ENCODE assay signal across 12 mouse cellular contexts in genomic region chr4:149247156-149247633, GRCm38 (mm10).
A peak's percentile ranks its signal among the peaks of the same experiment; 100 is the strongest.
DNase-seq lines count a peak whose midpoint lies in the region; ATAC-seq lines count a peak whose summit lies in the region.
"Had no signal": no experiment of that assay in that cellular context is flagged by ENCODE, and none has a peak within 500 bp of the region (broad histone marks: within the 10 kb centered on the region; RNA-seq: fewer than 3 reads in every experiment).

No protein-coding gene starts in this region.

- no peak overlapping the region for H3K4me2 ChIP-seq in forebrain, embryonic 15.5 days (replicated peaks)
- peak overlapping the region; percentile 19; the same call in 1 of the 2 replicates for H3K4me2 ChIP-seq in midbrain, embryonic 11.5 days
- H3K4me2 ChIP-seq in kidney, embryonic 15.5 days, result no peak overlapping the region
- H3K4me2 ChIP-seq: limb, embryonic 15.5 days had no signal

- WGBS in forebrain, embryonic 15.5 days, result 9% methylated on average over 8 of the region's 8 CpGs
- 39% methylated on average over 8 of the region's 8 CpGs for WGBS in midbrain, embryonic 11.5 days
- 86% methylated on average over 8 of the region's 8 CpGs for WGBS in kidney, embryonic 15.5 days

- no peaks in the 10 kb centered on the region for H3K9me3 ChIP-seq in forebrain, embryonic 15.5 days
- no peaks in the 10 kb centered on the region for H3K9me3 ChIP-seq in midbrain, embryonic 11.5 days (ENCODE audit: control insufficient read depth, low read length)
- no peaks in the 10 kb centered on the region for H3K9me3 ChIP-seq in kidney, embryonic 15.5 days (replicated peaks)
- H3K9me3 ChIP-seq: limb, embryonic 15.5 days had no signal

- H3K4me3 ChIP-seq in forebrain, embryonic 15.5 days, result no peak overlapping the region
- no peak overlapping the region for H3K4me3 ChIP-seq in midbrain, embryonic 11.5 days (ENCODE audit: low read depth, low read length)
- no peak overlapping the region for H3K4me3 ChIP-seq in kidney, embryonic 15.5 days (replicated peaks)
- H3K4me3 ChIP-seq: limb, embryonic 15.5 days had no signal

- peak; percentile 75 for ATAC-seq in forebrain, embryonic 15.5 days (replicated peaks)
- ATAC-seq in midbrain, embryonic 11.5 days (ENCODE audit: low FRiP score), result peak; percentile 66; the same call in 1 of the 2 replicates
- no peak for ATAC-seq in kidney, embryonic 15.5 days (replicated peaks; ENCODE audit: low FRiP score)

- H3K4me1 ChIP-seq in forebrain, embryonic 15.5 days, result peaks cover 19% of the 10 kb centered on the region
- H3K4me1 ChIP-seq in midbrain, embryonic 11.5 days (ENCODE audit: control insufficient read depth, insufficient read depth, low read length), result peaks cover 17% of the 10 kb centered on the region
- no peaks in the 10 kb centered on the region for H3K4me1 ChIP-seq in kidney, embryonic 15.5 days
- H3K4me1 ChIP-seq: limb, embryonic 15.5 days had no signal

- peak; percentile 34 to 53 for DNase-seq in cerebellum, postnatal 25 days
- DNase-seq in cerebellum, adult 9-10 months, result no peak
- DNase-seq in Muller cell, postnatal 12 days (ENCODE audit: inconsistent ontology term), result peak; percentile 80
- peak; percentile 93 for DNase-seq in midbrain, embryonic 11.5 days (ENCODE audit: low spot score, missing footprints)
- no peak for DNase-seq in adrenal gland, postnatal 10 days
- no peak for DNase-seq in kidney, postnatal 4 days
- DNase-seq: adrenal gland, postnatal 14 days; heart, postnatal 4 days; kidney, postnatal 14 days had no signal

- no peak overlapping the region for H3K9ac ChIP-seq in forebrain, embryonic 15.5 days (replicated peaks)
- peak overlapping the region; percentile 51 for H3K9ac ChIP-seq in midbrain, embryonic 11.5 days (ENCODE audit: low read length)
- no peak overlapping the region for H3K9ac ChIP-seq in kidney, embryonic 15.5 days
- H3K9ac ChIP-seq: limb, embryonic 15.5 days had no signal

- peaks cover 70% of the 10 kb centered on the region for H3K36me3 ChIP-seq in forebrain, embryonic 15.5 days
- peaks cover 13% of the 10 kb centered on the region for H3K36me3 ChIP-seq in midbrain, embryonic 11.5 days (ENCODE audit: control insufficient read depth, insufficient read depth, low read length)
- H3K36me3 ChIP-seq in kidney, embryonic 15.5 days, result peaks cover 85% of the 10 kb centered on the region

- peak overlapping the region; percentile 84 for H3K27ac ChIP-seq in forebrain, embryonic 15.5 days (replicated peaks)
- H3K27ac ChIP-seq in midbrain, embryonic 11.5 days (ENCODE audit: low read depth, low read length), result peak overlapping the region; percentile 88
- no peak overlapping the region for H3K27ac ChIP-seq in kidney, embryonic 15.5 days
- H3K27ac ChIP-seq: limb, embryonic 15.5 days had no signal

- H3K27me3 ChIP-seq in forebrain, embryonic 15.5 days, result no peaks in the 10 kb centered on the region
- H3K27me3 ChIP-seq in midbrain, embryonic 11.5 days (ENCODE audit: control insufficient read depth, insufficient read depth, low read length), result no peaks in the 10 kb centered on the region
- H3K27me3 ChIP-seq in kidney, embryonic 15.5 days, result no peaks in the 10 kb centered on the region
- H3K27me3 ChIP-seq: limb, embryonic 15.5 days had no signal

Comparison
In these comparisons a context has a peak if more than half of its experiments do, and no peak if none do; other contexts are left out.
1. DNase-seq: peak in cerebellum, postnatal 25 days (2 of 2), Muller cell, postnatal 12 days (single experiment) and midbrain, embryonic 11.5 days (single experiment); none in cerebellum, adult 9-10 months (single experiment), adrenal gland, postnatal 10 days (single experiment) and kidney, postnatal 4 days (0 of 2).